Comparison of ENCODE assay signal across 11 mouse cellular contexts in genomic region chr2:155098720-155099380, GRCm38 (mm10). TPM values are rescaled to one million over a fixed set of nuclear protein-coding genes. Genes with fewer than 3 reads are reported as not detected.
DNase-seq lines count a peak whose midpoint lies in the region; ATAC-seq and TF ChIP-seq lines count a peak whose summit lies in the region.
"Had no signal": no experiment of that assay in that cellular context is flagged by ENCODE, and none has a peak within 500 bp of the region (broad histone marks: within the 10 kb centered on the region; RNA-seq: fewer than 3 reads in every experiment).

No protein-coding gene starts in this region.

- H3K4me1 ChIP-seq in hindbrain, embryonic 11.5 days (replicated peaks; ENCODE audit: control insufficient read depth, insufficient read depth, low read length), result no peaks in the 10 kb centered on the region
- no peaks in the 10 kb centered on the region for H3K4me1 ChIP-seq in hindbrain, embryonic 13.5 days (replicated peaks)
- no peaks in the 10 kb centered on the region for H3K4me1 ChIP-seq in thymus, adult 2 months (replicated peaks; ENCODE audit: control insufficient read depth, insufficient read depth, low read length)
- no peaks in the 10 kb centered on the region for H3K4me1 ChIP-seq in cortical plate, adult 2 months (ENCODE audit: control insufficient read depth, insufficient read depth, low read length)
- no peaks in the 10 kb centered on the region for H3K4me1 ChIP-seq in stomach, postnatal 0 days (replicated peaks; ENCODE audit: control insufficient read depth, insufficient read depth)
- 0 out of 2 replicates have a peak, but pooled peaks cover 4% of the 10 kb centered on the region for H3K4me1 ChIP-seq in midbrain, embryonic 15.5 days
- H3K4me1 ChIP-seq: embryonic facial prominence, embryonic 13.5 days; stomach, embryonic 15.5 days had no signal

- no peak overlapping the region for H3K27ac ChIP-seq in hindbrain, embryonic 11.5 days (ENCODE audit: low read depth, low read length)
- no peak overlapping the region for H3K27ac ChIP-seq in hindbrain, embryonic 13.5 days
- no peak overlapping the region for H3K27ac ChIP-seq in thymus, adult 2 months (ENCODE audit: control insufficient read depth, insufficient read depth, low read length)
- peak overlapping the region; percentile 90 for H3K27ac ChIP-seq in cortical plate, adult 2 months (ENCODE audit: insufficient read depth, low read length)
- no peak overlapping the region for H3K27ac ChIP-seq in stomach, postnatal 0 days (replicated peaks)
- no peak overlapping the region for H3K27ac ChIP-seq in midbrain, embryonic 15.5 days
- H3K27ac ChIP-seq: embryonic facial prominence, embryonic 13.5 days; liver, embryonic 13.5 days; stomach, embryonic 15.5 days had no signal

- whole genome bisulfite sequencing in hindbrain, embryonic 11.5 days, result 84% methylated on average over 9 of the region's 9 CpGs
- 71% methylated on average over 9 of the region's 9 CpGs for WGBS in hindbrain, embryonic 13.5 days
- 93% methylated on average over 9 of the region's 9 CpGs for WGBS in thymus, adult 2 months
- 82% methylated on average over 9 of the region's 9 CpGs for WGBS in stomach, postnatal 0 days
- 89% methylated on average over 9 of the region's 9 CpGs for WGBS in midbrain, embryonic 15.5 days

- H3K27me3 ChIP-seq in hindbrain, embryonic 11.5 days (ENCODE audit: control insufficient read depth, insufficient read depth, low read length), result no peaks in the 10 kb centered on the region
- H3K27me3 ChIP-seq in hindbrain, embryonic 13.5 days, result no peaks in the 10 kb centered on the region
- H3K27me3 ChIP-seq in thymus, adult 2 months (ENCODE audit: control insufficient read depth, insufficient read depth, low read length), result no peaks in the 10 kb centered on the region
- H3K27me3 ChIP-seq in stomach, postnatal 0 days (ENCODE audit: control insufficient read depth, insufficient read depth, low read length), result no peaks in the 10 kb centered on the region
- H3K27me3 ChIP-seq in midbrain, embryonic 15.5 days (replicated peaks), result no peaks in the 10 kb centered on the region
- H3K27me3 ChIP-seq: embryonic facial prominence, embryonic 13.5 days; liver, embryonic 13.5 days; stomach, embryonic 15.5 days had no signal

- no peak for TF ChIP-seq POLR2A in thymus, adult 2 months (IDR thresholded peaks at IDR 0.05; ENCODE audit: control insufficient read depth, extremely low read depth, insufficient read depth, low read length, poor library complexity)
- no peak for TF ChIP-seq POLR2A in cortical plate, adult 2 months (IDR thresholded peaks at IDR 0.05; ENCODE audit: extremely low read depth, insufficient read depth, low read length)

- peak; percentile 10 for DNase-seq in hindbrain, embryonic 11.5 days (ENCODE audit: low spot score)
- peak; percentile 15 for DNase-seq in thymus, adult 2 months
- no peak for DNase-seq in thymus, postnatal 36 days
- no peak for DNase-seq in stomach, postnatal 0 days (ENCODE audit: low spot score)
- DNase-seq in MN1 (ENCODE audit: low spot score), result no peak
- DNase-seq: liver, embryonic 13.5 days had no signal

- H3K36me3 ChIP-seq in hindbrain, embryonic 11.5 days (ENCODE audit: control insufficient read depth, insufficient read depth, low read length), result no peaks in the 10 kb centered on the region
- no peaks in the 10 kb centered on the region for H3K36me3 ChIP-seq in hindbrain, embryonic 13.5 days
- H3K36me3 ChIP-seq in thymus, adult 2 months (ENCODE audit: control insufficient read depth, insufficient read depth, low read length), result no peaks in the 10 kb centered on the region
- H3K36me3 ChIP-seq in stomach, postnatal 0 days (ENCODE audit: control insufficient read depth, insufficient read depth, low read length), result no peaks in the 10 kb centered on the region
- no peaks in the 10 kb centered on the region for H3K36me3 ChIP-seq in midbrain, embryonic 15.5 days (replicated peaks)
- H3K36me3 ChIP-seq: embryonic facial prominence, embryonic 13.5 days; liver, embryonic 13.5 days; stomach, embryonic 15.5 days had no signal

- no peak overlapping the region for H3K9ac ChIP-seq in hindbrain, embryonic 11.5 days (ENCODE audit: low read depth, low read length)
- no peak overlapping the region for H3K9ac ChIP-seq in hindbrain, embryonic 13.5 days
- H3K9ac ChIP-seq in stomach, postnatal 0 days (ENCODE audit: low read length), result no peak overlapping the region
- no peak overlapping the region for H3K9ac ChIP-seq in midbrain, embryonic 15.5 days
- H3K9ac ChIP-seq: embryonic facial prominence, embryonic 13.5 days; liver, embryonic 13.5 days; stomach, embryonic 15.5 days had no signal

- no peak overlapping the region for H3K4me3 ChIP-seq in hindbrain, embryonic 11.5 days (ENCODE audit: low read depth, low read length)
- no peak overlapping the region for H3K4me3 ChIP-seq in hindbrain, embryonic 13.5 days
- no peak overlapping the region for H3K4me3 ChIP-seq in thymus, adult 2 months (ENCODE audit: control insufficient read depth, insufficient read depth, low read length)
- no peak overlapping the region for H3K4me3 ChIP-seq in cortical plate, adult 2 months (ENCODE audit: insufficient read depth, low read length)
- H3K4me3 ChIP-seq in stomach, postnatal 0 days (ENCODE audit: low read depth, low read length), result no peak overlapping the region
- no peak overlapping the region for H3K4me3 ChIP-seq in midbrain, embryonic 15.5 days
- H3K4me3 ChIP-seq: embryonic facial prominence, embryonic 13.5 days; liver, embryonic 13.5 days; stomach, embryonic 15.5 days had no signal

- no peak for TF ChIP-seq CTCF in thymus, adult 2 months (IDR thresholded peaks at IDR 0.05; ENCODE audit: borderline replicate concordance, control insufficient read depth, extremely low read depth, insufficient read depth, low read length, poor library complexity)
- no peak for TF ChIP-seq CTCF in cortical plate, adult 2 months (IDR thresholded peaks at IDR 0.05; ENCODE audit: extremely low read depth, insufficient read depth, low read length)
- peak; percentile 51 for TF ChIP-seq CTCF in stomach, postnatal 0 days (IDR thresholded peaks at IDR 0.05; ENCODE audit: low read depth)

- TF ChIP-seq EP300 in stomach, postnatal 0 days (optimal IDR thresholded peaks at IDR 0.05), result no peak

- H3K4me2 ChIP-seq in hindbrain, embryonic 11.5 days (replicated peaks; ENCODE audit: low read depth, low read length), result no peak overlapping the region
- H3K4me2 ChIP-seq in hindbrain, embryonic 13.5 days, result no peak overlapping the region
- H3K4me2 ChIP-seq in stomach, postnatal 0 days (replicated peaks; ENCODE audit: low read depth), result no peak overlapping the region
- H3K4me2 ChIP-seq in midbrain, embryonic 15.5 days, result no peak overlapping the region
- H3K4me2 ChIP-seq: embryonic facial prominence, embryonic 13.5 days; liver, embryonic 13.5 days; stomach, embryonic 15.5 days had no signal

- no peak for ATAC-seq in hindbrain, embryonic 11.5 days (ENCODE audit: low FRiP score)
- ATAC-seq in hindbrain, embryonic 13.5 days (ENCODE audit: low FRiP score), result no peak
- ATAC-seq in stomach, postnatal 0 days (ENCODE audit: low FRiP score, low TSS enrichment), result 0 out of 2 replicates have a peak, but pooled peaks have one; percentile 21
- no peak for ATAC-seq in midbrain, embryonic 15.5 days (replicated peaks)

- H3K9me3 ChIP-seq in hindbrain, embryonic 11.5 days (ENCODE audit: control insufficient read depth, low read length), result no peaks in the 10 kb centered on the region
- no peaks in the 10 kb centered on the region for H3K9me3 ChIP-seq in hindbrain, embryonic 13.5 days
- H3K9me3 ChIP-seq in stomach, postnatal 0 days (ENCODE audit: control insufficient read depth, low read length), result no peaks in the 10 kb centered on the region
- H3K9me3 ChIP-seq in midbrain, embryonic 15.5 days, result no peaks in the 10 kb centered on the region
- H3K9me3 ChIP-seq: embryonic facial prominence, embryonic 13.5 days; liver, embryonic 13.5 days; stomach, embryonic 15.5 days had no signal

RNA-seq across cellular contexts. Expression of gene Ahcy, which starts 24.6 kb away (rescaled TPM):
- 75.6 and 75.8 TPM in 2 replicates for polyA plus RNA-seq in hindbrain, embryonic 11.5 days (2014; fragmentation: Nextera tagmentation; extraction: Ambion mirVana)
- 36.0 and 37.1 TPM in 2 replicates for polyA plus RNA-seq in hindbrain, embryonic 13.5 days (2015; fragmentation: Nextera tagmentation; extraction: Ambion mirVana)
- polyA plus RNA-seq in thymus, adult 2 months (2012; rRNA removed), result 90.7 and 99.4 TPM in 2 replicates
- 28.5 and 30.6 TPM in 2 replicates for polyA plus RNA-seq in cortical plate, adult 2 months (2012; rRNA removed)
- 23.8 and 25.2 TPM in 2 replicates for polyA plus RNA-seq in stomach, postnatal 0 days (2015; fragmentation: Nextera tagmentation; extraction: Ambion mirVana)
- 34.5 and 38.8 TPM in 2 replicates for polyA plus RNA-seq in midbrain, embryonic 15.5 days (2015; fragmentation: Nextera tagmentation; extraction: Ambion mirVana)

RNA-seq across cellular contexts. Expression of gene Itch, which starts 34.5 kb away (rescaled TPM):
- polyA plus RNA-seq in hindbrain, embryonic 11.5 days (2014; fragmentation: Nextera tagmentation; extraction: Ambion mirVana), result 54.1 and 56.6 TPM in 2 replicates
- 46.6 and 51.9 TPM in 2 replicates for polyA plus RNA-seq in hindbrain, embryonic 13.5 days (2015; fragmentation: Nextera tagmentation; extraction: Ambion mirVana)
- 15.4 and 16.9 TPM in 2 replicates for polyA plus RNA-seq in thymus, adult 2 months (2012; rRNA removed)
- 18.5 and 20.6 TPM in 2 replicates for polyA plus RNA-seq in cortical plate, adult 2 months (2012; rRNA removed)
- 17.6 and 18.4 TPM in 2 replicates for polyA plus RNA-seq in stomach, postnatal 0 days (2015; fragmentation: Nextera tagmentation; extraction: Ambion mirVana)
- 43.2 and 47.9 TPM in 2 replicates for polyA plus RNA-seq in midbrain, embryonic 15.5 days (2015; fragmentation: Nextera tagmentation; extraction: Ambion mirVana)

Comparison
In these comparisons a context has a peak if more than half of its experiments do, and no peak if none do; other contexts are left out.
1. DNase-seq: peak in hindbrain, embryonic 11.5 days (single experiment) and thymus, adult 2 months (single experiment); none in thymus, postnatal 36 days (0 of 2), stomach, postnatal 0 days (single experiment) and MN1 (single experiment).